Mouse (Mus musculus): ENCODE results near the gene Ppm1a.

DNA sequence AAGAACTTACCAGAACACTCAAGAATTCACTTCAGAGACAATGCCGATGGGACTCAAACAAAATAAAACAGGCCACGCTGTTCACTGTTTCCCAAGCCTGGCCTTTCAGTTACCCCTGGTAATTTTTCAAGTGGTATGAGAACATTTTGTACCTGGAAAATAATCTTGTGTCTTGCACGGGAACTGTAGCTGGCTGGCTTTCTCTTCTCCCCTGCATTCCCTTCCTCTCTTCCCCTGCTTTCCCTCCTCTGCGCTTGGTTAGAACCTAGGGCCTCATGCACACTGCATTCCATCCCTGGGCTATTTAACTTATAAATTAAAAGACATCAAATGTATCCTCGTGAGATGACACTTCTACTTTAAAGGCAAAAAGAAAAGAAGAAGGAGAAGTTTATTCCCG, 64.3 kb downstream of the Ppm1a start:
- no peak for TF ChIP-seq CTCF (IDR thresholded peaks at IDR 0.05; ENCODE audit: low read depth)
- no peak for TF ChIP-seq EP300 (optimal IDR thresholded peaks at IDR 0.05)

Data from stomach, postnatal 0 days (tissue).